Comparison of ENCODE assay signal across 8 mouse cellular contexts in the genomic region with DNA sequence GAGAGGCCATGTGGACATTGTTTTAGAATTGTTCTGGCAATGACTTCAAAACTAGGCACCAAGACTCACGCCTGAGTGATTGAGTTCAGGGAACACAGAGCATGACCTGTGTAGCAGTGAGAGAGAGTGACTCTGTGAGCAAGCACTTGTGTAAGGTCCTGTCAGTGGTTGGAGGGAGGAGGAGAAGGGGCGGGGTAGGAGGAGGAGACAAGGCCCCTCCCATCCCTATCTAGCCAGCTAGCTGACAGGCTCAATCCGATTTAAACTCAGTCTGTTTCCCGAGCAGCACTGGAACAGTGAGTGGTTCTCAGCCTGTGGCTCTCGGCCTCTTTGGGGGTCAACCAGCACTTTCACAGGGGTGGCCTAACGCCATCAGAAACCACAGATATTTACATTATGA. TPM values are rescaled to one million over a fixed set of nuclear protein-coding genes. Genes with fewer than 3 reads are reported as not detected.
DNase-seq lines count a peak whose midpoint lies in the region; ATAC-seq and TF ChIP-seq lines count a peak whose summit lies in the region.

No protein-coding gene starts in this region.

- no peak for TF ChIP-seq CTCF in liver, postnatal 0 days (IDR thresholded peaks at IDR 0.05; ENCODE audit: low read depth)

- H3K4me1 ChIP-seq in hindbrain, embryonic 15.5 days (replicated peaks): no peaks in the 10 kb centered on the region
- H3K4me1 ChIP-seq in liver, postnatal 0 days (ENCODE audit: insufficient read depth): peaks cover 13% of the 10 kb centered on the region
- 0 out of 2 replicates have a peak, but pooled peaks cover 4% of the 10 kb centered on the region for H3K4me1 ChIP-seq in stomach, embryonic 14.5 days (ENCODE audit: control insufficient read depth, insufficient read depth, low read length)

- peak; percentile 11 to 14 for DNase-seq in urinary bladder, adult 18-20 months (ENCODE audit: low spot score in 2 of 2)
- DNase-seq in urinary bladder, postnatal 4 days (ENCODE audit: low spot score in 2 of 2): no peak
- peak; percentile 55 for DNase-seq in embryo, embryonic 9.5 days (ENCODE audit: extremely low spot score)
- DNase-seq in liver, postnatal 0 days: peak; percentile 74
- no peak for DNase-seq in cerebellum, postnatal 36 days
- no peak for DNase-seq in cerebellum, postnatal 25 days

- H3K9ac ChIP-seq in hindbrain, embryonic 15.5 days: no peak overlapping the region
- H3K9ac ChIP-seq in liver, postnatal 0 days (replicated peaks): peak overlapping the region; percentile 32; the same call in 1 of the 2 replicates
- no peak overlapping the region for H3K9ac ChIP-seq in stomach, embryonic 14.5 days (replicated peaks; ENCODE audit: low read depth, low read length)

- no peaks in the 10 kb centered on the region for H3K9me3 ChIP-seq in hindbrain, embryonic 15.5 days
- H3K9me3 ChIP-seq in liver, postnatal 0 days (ENCODE audit: low read length): no peaks in the 10 kb centered on the region
- no peaks in the 10 kb centered on the region for H3K9me3 ChIP-seq in stomach, embryonic 14.5 days (ENCODE audit: control insufficient read depth, low read depth, low read length)

- H3K4me3 ChIP-seq in hindbrain, embryonic 15.5 days: no peak overlapping the region
- no peak overlapping the region for H3K4me3 ChIP-seq in liver, postnatal 0 days (ENCODE audit: low read depth, low read length)
- H3K4me3 ChIP-seq in stomach, embryonic 14.5 days (ENCODE audit: low read depth, low read length): no peak overlapping the region

- H3K27me3 ChIP-seq in hindbrain, embryonic 15.5 days: no peaks in the 10 kb centered on the region
- no peaks in the 10 kb centered on the region for H3K27me3 ChIP-seq in liver, postnatal 0 days (ENCODE audit: insufficient read depth, low read length)
- no peaks in the 10 kb centered on the region for H3K27me3 ChIP-seq in stomach, embryonic 14.5 days (ENCODE audit: control insufficient read depth, insufficient read depth, low read length)

- TF ChIP-seq EP300 in liver, postnatal 0 days (IDR thresholded peaks at IDR 0.05; ENCODE audit: low read depth): no peak

- H3K4me2 ChIP-seq in hindbrain, embryonic 15.5 days: no peak overlapping the region
- no peak overlapping the region for H3K4me2 ChIP-seq in liver, postnatal 0 days (ENCODE audit: low read depth, low read length)
- no peak overlapping the region for H3K4me2 ChIP-seq in stomach, embryonic 14.5 days (replicated peaks; ENCODE audit: low read depth, low read length)

- H3K27ac ChIP-seq in hindbrain, embryonic 15.5 days (replicated peaks): no peak overlapping the region
- H3K27ac ChIP-seq in liver, postnatal 0 days (ENCODE audit: low read depth): peak overlapping the region; percentile 55; the same call in 1 of the 2 replicates
- no peak overlapping the region for H3K27ac ChIP-seq in stomach, embryonic 14.5 days (ENCODE audit: low read length)

- H3K36me3 ChIP-seq in hindbrain, embryonic 15.5 days: peaks cover 17% of the 10 kb centered on the region
- H3K36me3 ChIP-seq in liver, postnatal 0 days (replicated peaks; ENCODE audit: insufficient read depth, low read length): peaks cover 30% of the 10 kb centered on the region
- peaks cover 10% of the 10 kb centered on the region; the same call in 1 of the 2 replicates for H3K36me3 ChIP-seq in stomach, embryonic 14.5 days (ENCODE audit: control insufficient read depth, insufficient read depth, low read length)

- WGBS in hindbrain, embryonic 15.5 days: 31% methylated on average over 6 of the region's 6 CpGs
- WGBS in liver, postnatal 0 days (ENCODE audit: insufficient replicate concordance): 22% methylated on average over 6 of the region's 6 CpGs
- 22% methylated on average over 6 of the region's 6 CpGs for WGBS in stomach, embryonic 14.5 days

- ATAC-seq in hindbrain, embryonic 15.5 days (ENCODE audit: low FRiP score, low read depth): peak; percentile 79; the same call in 1 of the 2 replicates
- peak; percentile 100 for ATAC-seq in liver, postnatal 0 days
- ATAC-seq in stomach, embryonic 14.5 days (ENCODE audit: insufficient number of reproducible peaks, insufficient read depth, low FRiP score, low read depth): peak; percentile 89

RNA-seq across cellular contexts. Expression of gene Mtf1, which starts 15.9 kb away (rescaled TPM):
- 11.1 and 11.6 TPM in 2 replicates for polyA plus RNA-seq in hindbrain, embryonic 15.5 days (2015; fragmentation: Nextera tagmentation; extraction: Ambion mirVana)
- polyA plus RNA-seq in liver, postnatal 0 days (2015; fragmentation: Nextera tagmentation; extraction: Ambion mirVana): 9.1 and 9.8 TPM in 2 replicates
- polyA plus RNA-seq in stomach, embryonic 14.5 days (2014; fragmentation: Nextera tagmentation; extraction: Ambion mirVana): 12.9 and 14.1 TPM in 2 replicates

RNA-seq across cellular contexts. Expression of gene Yrdc, which starts 32.7 kb away (rescaled TPM):
- 46.3 and 50.4 TPM in 2 replicates for polyA plus RNA-seq in hindbrain, embryonic 15.5 days (2015; fragmentation: Nextera tagmentation; extraction: Ambion mirVana)
- 15.4 and 18.4 TPM in 2 replicates for polyA plus RNA-seq in liver, postnatal 0 days (2015; fragmentation: Nextera tagmentation; extraction: Ambion mirVana)
- polyA plus RNA-seq in stomach, embryonic 14.5 days (2014; fragmentation: Nextera tagmentation; extraction: Ambion mirVana): 31.6 and 39.6 TPM in 2 replicates

RNA-seq across cellular contexts. Expression of gene 1110065P20Rik, which starts 33.2 kb away (rescaled TPM):
- polyA plus RNA-seq in hindbrain, embryonic 15.5 days (2015; fragmentation: Nextera tagmentation; extraction: Ambion mirVana): 98.8 and 103 TPM in 2 replicates
- polyA plus RNA-seq in liver, postnatal 0 days (2015; fragmentation: Nextera tagmentation; extraction: Ambion mirVana): 19.1 and 23.8 TPM in 2 replicates
- polyA plus RNA-seq in stomach, embryonic 14.5 days (2014; fragmentation: Nextera tagmentation; extraction: Ambion mirVana): 60.1 and 69.1 TPM in 2 replicates

RNA-seq across cellular contexts. Expression of gene Maneal, which starts 44.2 kb away (rescaled TPM):
- 15.9 and 16.0 TPM in 2 replicates for polyA plus RNA-seq in hindbrain, embryonic 15.5 days (2015; fragmentation: Nextera tagmentation; extraction: Ambion mirVana)
- polyA plus RNA-seq in liver, postnatal 0 days (2015; fragmentation: Nextera tagmentation; extraction: Ambion mirVana): not detected in 2 replicates
- 1.6 and 1.7 TPM in 2 replicates for polyA plus RNA-seq in stomach, embryonic 14.5 days (2014; fragmentation: Nextera tagmentation; extraction: Ambion mirVana)

Comparison
In these comparisons a context has a peak if more than half of its experiments do, and no peak if none do; other contexts are left out.
1. DNase-seq: peak in urinary bladder, adult 18-20 months (2 of 2), embryo, embryonic 9.5 days (single experiment) and liver, postnatal 0 days (single experiment); none in urinary bladder, postnatal 4 days (0 of 2), cerebellum, postnatal 36 days (0 of 2) and cerebellum, postnatal 25 days (0 of 2).
2. Peak in every context shown above with its lines, with median percentiles within 50 percentile points of each other: ATAC-seq.